Mouse (Mus musculus) forebrain, embryonic 14.5 days (tissue): ENCODE results near the gene Elmo1. TPM values are rescaled to one million over a fixed set of nuclear protein-coding genes. Genes with fewer than 3 reads are reported as not detected.
A peak's percentile ranks its signal among the peaks of the same experiment; 100 is the strongest.

Experiments
- ATAC-seq: fragments of 200-750 bp; cut with Nextera tagmentation; 2 replicates; pipeline ENCODE4 v1.8.0; 2017; ENCODE audit warnings: mild to moderate bottlenecking, moderate library complexity
- DNase-seq: peaks from one replicate; pipeline ENCODE4 v3.0.0-alpha.2; 2015; ENCODE audit warnings: low spot score
- H3K27ac ChIP-seq: fragments of 300-500 bp; sonication (generic); 2 replicates; pipeline ENCODE4 v1.5.1; 2014; ENCODE audit warnings: low read depth, mild to moderate bottlenecking, control low read depth, low read length, moderate library complexity
- H3K27me3 ChIP-seq: fragments of 300-500 bp; sonication (generic); replicated peaks from 2 replicates; pipeline ENCODE4 v1.6.1; 2014; ENCODE audit warnings: low read length, control low read depth, mixed read lengths; ENCODE audit not compliant: control insufficient read depth, insufficient read depth
- H3K36me3 ChIP-seq: fragments of 300-500 bp; sonication (generic); 2 replicates; pipeline ENCODE4 v1.6.1; 2014; ENCODE audit warnings: low read length, control low read depth; ENCODE audit not compliant: control insufficient read depth, insufficient read depth
- H3K4me1 ChIP-seq: fragments of 300-500 bp; sonication (generic); 2 replicates; pipeline ENCODE4 v1.6.1; 2014; ENCODE audit warnings: antibody characterized with exemption, low read length, control low read depth; ENCODE audit not compliant: control insufficient read depth, insufficient read depth
- H3K4me2 ChIP-seq: fragments of 300-500 bp; sonication (generic); 2 replicates; pipeline ENCODE4 v1.6.1; 2014; ENCODE audit warnings: mild to moderate bottlenecking, control low read depth, low read length
- H3K4me3 ChIP-seq: fragments of 300-500 bp; sonication (generic); 2 replicates; pipeline ENCODE4 v1.5.1; 2014; ENCODE audit warnings: low read depth, low read length, control low read depth
- H3K9ac ChIP-seq: fragments of 300-500 bp; sonication (generic); 2 replicates; pipeline ENCODE4 v1.6.1; 2014; ENCODE audit warnings: mild to moderate bottlenecking, low read length, control low read depth, moderate library complexity
- H3K9me3 ChIP-seq: fragments of 300-500 bp; sonication (generic); replicated peaks from 2 replicates; pipeline ENCODE4 v1.6.1; 2016; ENCODE audit warnings: low read length, control low read depth, mixed read lengths; ENCODE audit not compliant: control insufficient read depth
- WGBS: fragments of 180-500 bp; shearing (Covaris S2); extraction: QIAGEN DNeasy Blood & Tissue Kit; methylation state at CpG from one replicate; pipeline ENCODE4 v1.1.7; 2014; 5-methylcytosine and 5-hydroxymethylcytosine counted together
- polyA plus RNA-seq: library from polyadenylated mRNA; unstranded; fragments of >200 nt; fragmentation: Nextera tagmentation; extraction: Ambion mirVana; gene quantifications from 2 replicates; pipeline ENCODE4 v1.2.1, GENCODE M21; 2014

Elmo1 gene
- polyA plus RNA-seq, 1 experiment from 2014 or later, result 22.6 TPM

- H3K4me3 ChIP-seq, result no peak overlapping the region
- H3K9ac ChIP-seq, result no peak overlapping the region
- H3K4me2 ChIP-seq, result no peak overlapping the region
- DNase-seq (no peak), ATAC-seq (no peak)
- H3K27me3 ChIP-seq, result no peaks in the 10 kb centered on the region
- H3K9me3 ChIP-seq, result no peaks in the 10 kb centered on the region
- 77% methylated on average over 8 of the region's 8 CpGs for WGBS
- H3K4me1 ChIP-seq, result no peaks in the 10 kb centered on the region
- H3K36me3 ChIP-seq, result no peaks in the 10 kb centered on the region
- H3K27ac ChIP-seq, result no peak overlapping the region
Measured at GRCm38 (mm10) chr13:20257562-20258525, 167.4 kb downstream of the Elmo1 start.

DNA sequence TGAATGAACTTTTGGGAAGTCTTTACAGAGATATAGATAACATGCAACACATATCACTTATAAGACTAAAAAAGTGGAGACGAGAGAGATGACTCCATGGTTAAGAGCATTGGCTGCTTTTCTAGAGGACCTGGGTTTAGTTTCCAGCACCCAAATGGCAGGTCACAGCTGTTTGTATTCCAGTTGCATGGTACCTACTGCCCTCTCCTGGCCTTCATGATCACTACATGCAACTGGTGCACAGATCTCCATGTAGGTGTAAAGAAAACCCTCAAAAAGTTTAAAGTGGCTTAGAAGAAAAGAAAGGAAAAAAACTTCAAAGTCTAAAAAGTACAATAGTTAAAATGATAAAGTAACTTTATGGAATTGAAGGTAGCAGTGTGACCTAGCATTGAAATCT is 172.8 kb downstream of the Elmo1 start:
- no peaks in the 10 kb centered on the region for H3K9me3 ChIP-seq
- H3K9ac ChIP-seq, result no peak overlapping the region
- ATAC-seq (no peak), DNase-seq (no peak)
- no peak overlapping the region for H3K4me3 ChIP-seq
- H3K4me2 ChIP-seq, result no peak overlapping the region
- H3K27me3 ChIP-seq, result no peaks in the 10 kb centered on the region
- WGBS, result 92% methylated on average over 1 of the region's 1 CpGs
- H3K4me1 ChIP-seq, result no peaks in the 10 kb centered on the region
- no peak overlapping the region for H3K27ac ChIP-seq
- H3K36me3 ChIP-seq, result no peaks in the 10 kb centered on the region

DNA sequence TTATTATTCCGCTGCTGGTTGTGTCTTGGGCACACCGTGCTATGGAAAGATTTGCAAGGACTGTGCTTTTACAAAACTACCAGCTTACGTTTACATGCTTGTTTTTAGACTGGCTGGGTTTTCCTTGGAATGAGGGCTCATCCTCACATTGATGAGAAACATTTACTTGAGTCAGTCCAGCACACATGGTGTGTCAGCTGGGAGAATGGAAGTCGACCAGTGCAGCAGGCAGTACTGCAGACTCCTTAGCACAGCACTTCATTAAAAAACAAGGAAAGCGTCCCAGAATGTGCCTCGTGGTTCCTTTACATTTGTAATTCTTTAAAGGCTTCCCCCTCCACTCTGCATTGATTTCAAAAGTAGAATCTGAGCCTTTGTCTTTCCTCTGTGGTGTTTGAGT is 179.8 kb downstream of the Elmo1 start:
- 51% methylated on average over 6 of the region's 6 CpGs for WGBS
- H3K27ac ChIP-seq, result no peak overlapping the region
- H3K9me3 ChIP-seq, result no peaks in the 10 kb centered on the region
- H3K4me3 ChIP-seq, result no peak overlapping the region
- DNase-seq (peak; percentile 41), ATAC-seq (peak; percentile 63; the same call in 1 of the 2 replicates)
- no peak overlapping the region for H3K9ac ChIP-seq
- no peaks in the 10 kb centered on the region for H3K4me1 ChIP-seq
- H3K27me3 ChIP-seq, result no peaks in the 10 kb centered on the region
- no peak overlapping the region for H3K4me2 ChIP-seq
- no peaks in the 10 kb centered on the region for H3K36me3 ChIP-seq

DNA sequence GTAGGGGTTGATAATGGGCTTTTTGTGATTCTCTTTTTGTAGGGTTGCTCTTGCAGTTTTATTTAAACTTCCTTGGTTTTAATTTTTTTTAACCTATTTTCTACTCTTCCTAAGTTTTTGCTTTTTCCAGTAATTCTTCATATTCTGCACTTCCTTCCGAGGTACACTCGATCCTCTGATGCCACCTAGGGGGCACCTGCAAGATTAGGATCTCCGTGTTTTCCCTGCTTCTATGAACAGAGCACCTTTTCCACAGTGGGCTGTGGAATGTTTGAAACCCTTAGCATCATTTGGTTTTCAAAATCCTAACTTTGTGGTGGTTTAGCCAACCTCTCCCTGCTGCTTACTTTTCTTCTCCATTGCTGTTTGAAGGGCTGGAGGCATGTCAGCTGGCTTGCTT is 181.4 kb downstream of the Elmo1 start:
- no peaks in the 10 kb centered on the region for H3K27me3 ChIP-seq
- no peak overlapping the region for H3K27ac ChIP-seq
- H3K4me1 ChIP-seq, result no peaks in the 10 kb centered on the region
- no peak overlapping the region for H3K4me3 ChIP-seq
- no peaks in the 10 kb centered on the region for H3K36me3 ChIP-seq
- no peak for ATAC-seq
- peak; percentile 66 for DNase-seq
- WGBS, result 47% methylated on average over 3 of the region's 3 CpGs
- H3K4me2 ChIP-seq, result no peak overlapping the region
- no peaks in the 10 kb centered on the region for H3K9me3 ChIP-seq
- H3K9ac ChIP-seq, result no peak overlapping the region

DNA sequence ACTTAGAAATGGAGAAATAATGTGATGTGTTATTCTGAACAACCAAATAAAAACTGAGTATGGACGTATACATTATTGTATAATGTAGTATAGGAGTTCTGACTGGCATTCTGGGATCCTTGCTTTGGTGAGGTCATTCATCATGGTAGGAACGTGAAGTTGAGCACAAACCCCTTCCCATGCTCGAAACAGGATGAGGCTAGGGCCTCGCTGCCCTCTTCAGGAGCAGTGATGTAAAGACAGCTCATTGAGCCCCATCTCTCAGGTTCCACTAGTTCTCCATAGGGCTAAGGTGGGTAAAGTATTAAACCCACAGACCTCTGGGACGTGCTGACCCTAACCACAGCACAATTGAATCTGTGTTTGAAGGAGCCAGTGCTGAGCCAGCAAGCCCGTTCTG is 182.2 kb downstream of the Elmo1 start:
- Histone ChIP-seq H3K4me3 (no peak overlapping the region), H3K36me3 (no peaks in the 10 kb centered on the region), H3K4me1 (no peaks in the 10 kb centered on the region), H3K4me2 (no peak overlapping the region), H3K27me3 (no peaks in the 10 kb centered on the region), H3K27ac (no peak overlapping the region), H3K9ac (no peak overlapping the region), H3K9me3 (no peaks in the 10 kb centered on the region)
- DNase-seq (peak; percentile 56), ATAC-seq (peak; percentile 42; the same call in 1 of the 2 replicates)
- 42% methylated on average over 6 of the region's 6 CpGs for WGBS

DNA sequence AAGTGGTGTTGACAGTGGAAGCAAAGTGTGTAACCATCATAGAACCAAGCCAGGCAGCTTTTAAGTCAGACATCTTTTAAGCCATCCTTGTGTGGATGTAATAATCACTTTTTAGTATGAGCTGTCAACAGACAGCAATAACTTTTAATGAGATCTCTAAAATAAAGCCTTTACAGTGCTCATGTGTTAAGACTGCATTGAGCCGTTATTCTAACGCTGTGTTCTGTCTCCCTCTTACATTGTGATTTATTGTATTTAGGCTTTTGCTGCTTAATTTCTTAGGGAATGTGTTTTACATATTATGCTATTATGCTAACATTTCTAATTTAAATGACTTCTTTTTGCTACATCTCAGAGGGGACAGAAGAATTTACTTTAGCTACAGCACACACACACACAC is 189.5 kb downstream of the Elmo1 start:
- DNase-seq (no peak), ATAC-seq (no peak)
- no peaks in the 10 kb centered on the region for H3K36me3 ChIP-seq
- H3K4me2 ChIP-seq, result no peak overlapping the region
- no peaks in the 10 kb centered on the region for H3K4me1 ChIP-seq
- WGBS, result 86% methylated on average over 2 of the region's 2 CpGs
- H3K27ac ChIP-seq, result no peak overlapping the region
- H3K9ac ChIP-seq, result no peak overlapping the region
- no peaks in the 10 kb centered on the region for H3K9me3 ChIP-seq
- H3K27me3 ChIP-seq, result no peaks in the 10 kb centered on the region
- H3K4me3 ChIP-seq, result no peak overlapping the region

- no peak overlapping the region for H3K4me2 ChIP-seq
- no peaks in the 10 kb centered on the region for H3K36me3 ChIP-seq
- DNase-seq (no peak), ATAC-seq (no peak)
- no peak overlapping the region for H3K27ac ChIP-seq
- H3K4me3 ChIP-seq, result no peak overlapping the region
- H3K9ac ChIP-seq, result no peak overlapping the region
- H3K27me3 ChIP-seq, result no peaks in the 10 kb centered on the region
- no peaks in the 10 kb centered on the region for H3K9me3 ChIP-seq
- H3K4me1 ChIP-seq, result no peaks in the 10 kb centered on the region
- 94% methylated on average over 7 of the region's 7 CpGs for WGBS
Measured at GRCm38 (mm10) chr13:20283891-20284290, 193.5 kb downstream of the Elmo1 start.

GRCm38 (mm10) chr13:20286680-20287079 is 196.3 kb downstream of the Elmo1 start:
- Histone ChIP-seq H3K36me3 (no peaks in the 10 kb centered on the region), H3K27ac (no peak overlapping the region), H3K4me3 (no peak overlapping the region), H3K4me2 (no peak overlapping the region), H3K4me1 (no peaks in the 10 kb centered on the region), H3K9ac (no peak overlapping the region), H3K27me3 (no peaks in the 10 kb centered on the region), H3K9me3 (no peaks in the 10 kb centered on the region)
- 86% methylated on average over 6 of the region's 6 CpGs for WGBS
- no peak for DNase-seq
- no peak for ATAC-seq

- no peak overlapping the region for H3K27ac ChIP-seq
- H3K4me1 ChIP-seq, result no peaks in the 10 kb centered on the region
- ATAC-seq (peak; percentile 68), DNase-seq (peak; percentile 37)
- 76% methylated on average over 7 of the region's 7 CpGs for WGBS
- H3K36me3 ChIP-seq, result no peaks in the 10 kb centered on the region
- H3K27me3 ChIP-seq, result no peaks in the 10 kb centered on the region
- H3K4me2 ChIP-seq, result no peak overlapping the region
- no peak overlapping the region for H3K9ac ChIP-seq
- no peak overlapping the region for H3K4me3 ChIP-seq
- H3K9me3 ChIP-seq, result no peaks in the 10 kb centered on the region
Measured at GRCm38 (mm10) chr13:20288393-20288792, 198.0 kb downstream of the Elmo1 start.
